Mouse (Mus musculus): ENCODE results near the gene Nudt22. TPM values are rescaled to one million over a fixed set of nuclear protein-coding genes. Genes with fewer than 3 reads are reported as not detected.

Nudt22 gene
- polyA plus RNA-seq (2014; fragmentation: Nextera tagmentation; extraction: Ambion mirVana), result 18.3 and 22.3 TPM in 2 replicates

DNA sequence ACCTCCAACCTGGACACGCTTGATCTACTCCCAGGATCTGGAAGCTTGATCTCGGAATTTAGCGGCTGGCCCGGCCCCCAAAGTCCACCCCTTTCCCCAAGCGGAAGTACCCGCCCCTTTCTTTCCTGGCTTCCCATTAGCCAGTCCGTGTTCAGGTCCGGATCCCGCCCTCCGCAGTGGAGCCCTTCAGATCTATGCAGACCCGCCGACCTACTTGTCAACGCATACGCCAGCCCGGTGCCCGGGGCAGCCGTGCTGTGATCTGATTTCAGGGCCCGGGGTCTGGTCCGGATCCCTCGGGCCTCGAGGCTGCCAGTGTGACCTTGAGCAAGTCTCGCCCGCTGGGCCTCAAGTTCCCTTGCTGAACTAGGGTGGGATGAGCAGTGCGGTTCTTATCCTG, at the start of gene Nudt22, which contains the start of gene Trpt1:
Nudt22 (minus strand) TSS at position 112 of the 400 bp plus-strand sequence.
Trpt1 (plus strand) TSS at position 126 of the 400 bp plus-strand sequence.
- peaks cover 20% of the 10 kb centered on the region for H3K4me1 ChIP-seq (ENCODE audit: control insufficient read depth, insufficient read depth, low read length)
- H3K27ac ChIP-seq (replicated peaks; ENCODE audit: low read depth, low read length), result peak within 1 kb of the TSS; percentile 33; the same call in 1 of the 2 replicates

DNA sequence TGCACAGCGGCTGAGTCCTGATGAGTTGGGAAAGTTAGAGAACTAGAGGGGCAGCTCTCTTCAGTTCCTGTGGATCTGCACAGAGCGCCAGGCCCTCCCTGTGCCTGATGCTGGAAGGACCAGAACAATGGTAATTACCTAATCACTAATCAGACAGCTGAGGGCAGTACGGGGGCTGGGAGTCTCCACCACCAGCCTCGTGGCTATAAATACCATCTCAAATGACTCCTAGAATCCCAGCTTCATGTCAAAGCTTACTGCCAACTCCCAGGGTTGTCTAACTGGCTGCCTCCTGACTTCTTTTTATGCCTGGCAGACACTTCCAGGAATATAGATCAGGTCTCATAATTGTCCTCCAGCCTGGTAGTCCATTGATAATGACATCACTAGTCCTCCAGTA, 48.8 kb upstream of the Nudt22 start:
- Histone ChIP-seq H3K4me2 (ENCODE audit: low read depth, severe bottlenecking) (no peak overlapping the region), H3K36me3 (ENCODE audit: control insufficient read depth, insufficient read depth, low read length) (no peaks in the 10 kb centered on the region), H3K9me3 (ENCODE audit: control insufficient read depth, low read length) (no peaks in the 10 kb centered on the region), H3K27me3 (ENCODE audit: control insufficient read depth, insufficient read depth, low read length) (no peaks in the 10 kb centered on the region), H3K4me1 (ENCODE audit: control insufficient read depth, insufficient read depth, low read length) (0 out of 2 replicates have a peak, but pooled peaks cover 2% of the 10 kb centered on the region), H3K9ac (ENCODE audit: low read length) (no peak overlapping the region), H3K27ac (replicated peaks; ENCODE audit: low read depth, low read length) (no peak overlapping the region), H3K4me3 (ENCODE audit: low read depth, low read length) (no peak overlapping the region)
- WGBS, result 46% methylated on average over 4 of the region's 4 CpGs
- DNase-seq (ENCODE audit: low spot score) (no peak), ATAC-seq (ENCODE audit: insufficient number of reproducible peaks, low FRiP score, low TSS enrichment, low read depth) (no peak)

More for the DNA sequence above, at the start of gene Nudt22, which contains the start of gene Trpt1:
- Histone ChIP-seq H3K9ac (ENCODE audit: low read length) (peak within 1 kb of the TSS; percentile 72), H3K4me3 (ENCODE audit: low read depth, low read length) (peak within 1 kb of the TSS; percentile 52), H3K36me3 (ENCODE audit: control insufficient read depth, insufficient read depth, low read length) (peaks cover 10% of the 10 kb centered on the region), H3K4me2 (ENCODE audit: low read depth, severe bottlenecking) (peak within 1 kb of the TSS; percentile 82), H3K9me3 (ENCODE audit: control insufficient read depth, low read length) (no peaks in the 10 kb centered on the region), H3K27me3 (ENCODE audit: control insufficient read depth, insufficient read depth, low read length) (no peaks in the 10 kb centered on the region)
- WGBS, result under 1% methylated on average over 24 of the region's 24 CpGs
- ATAC-seq (ENCODE audit: insufficient number of reproducible peaks, low FRiP score, low TSS enrichment, low read depth) (peak; percentile 61; the same call in 1 of the 2 replicates), DNase-seq (ENCODE audit: low spot score) (peak; percentile 90)

DNA sequence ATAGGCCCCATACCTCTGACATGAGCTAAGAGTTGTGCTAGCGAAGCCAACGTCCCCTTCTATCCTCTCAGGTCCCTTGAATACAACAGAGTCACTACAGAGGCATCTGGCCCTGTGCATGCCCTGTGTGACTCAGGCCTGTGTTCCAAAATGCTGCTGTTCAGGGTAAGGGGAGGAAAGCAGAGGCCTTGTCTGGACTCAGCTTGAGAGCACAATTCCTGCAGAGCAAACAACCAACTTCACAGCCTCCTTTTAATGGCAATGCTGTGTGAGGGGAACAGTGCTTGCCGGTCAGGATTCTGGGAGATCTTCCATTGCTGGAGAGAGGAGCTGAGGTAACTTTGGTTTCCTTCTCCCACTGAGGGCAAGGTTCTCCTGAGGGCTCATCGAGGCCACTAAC, 48.4 kb upstream of the Nudt22 start:
- Histone ChIP-seq H3K27me3 (ENCODE audit: control insufficient read depth, insufficient read depth, low read length) (no peaks in the 10 kb centered on the region), H3K4me3 (ENCODE audit: low read depth, low read length) (no peak overlapping the region), H3K9ac (ENCODE audit: low read length) (no peak overlapping the region), H3K4me2 (ENCODE audit: low read depth, severe bottlenecking) (no peak overlapping the region), H3K36me3 (ENCODE audit: control insufficient read depth, insufficient read depth, low read length) (no peaks in the 10 kb centered on the region), H3K27ac (replicated peaks; ENCODE audit: low read depth, low read length) (no peak overlapping the region), H3K4me1 (ENCODE audit: control insufficient read depth, insufficient read depth, low read length) (0 out of 2 replicates have a peak, but pooled peaks cover 2% of the 10 kb centered on the region), H3K9me3 (ENCODE audit: control insufficient read depth, low read length) (no peaks in the 10 kb centered on the region)
- ATAC-seq (ENCODE audit: insufficient number of reproducible peaks, low FRiP score, low TSS enrichment, low read depth) (no peak), DNase-seq (ENCODE audit: low spot score) (no peak)
- WGBS, result 61% methylated on average over 4 of the region's 4 CpGs

DNA sequence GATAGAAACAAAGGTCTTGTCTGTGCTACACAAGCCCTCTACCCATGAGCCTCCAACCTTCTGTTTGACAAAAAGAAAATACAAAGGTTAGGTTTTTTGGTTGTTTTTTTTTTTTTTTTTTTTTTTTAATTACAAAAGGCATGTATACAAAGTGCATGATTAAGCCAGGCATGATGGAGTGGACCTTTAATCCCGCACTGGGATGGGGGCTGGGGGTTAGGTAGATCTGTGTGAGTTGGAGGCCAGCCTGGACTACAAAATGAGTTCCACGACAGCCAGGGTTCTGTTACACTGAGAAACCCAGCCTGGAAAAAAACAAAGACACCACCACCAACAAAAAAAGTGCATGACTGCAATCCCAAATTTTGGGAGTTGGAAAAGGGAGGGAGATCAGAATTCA, 45.3 kb upstream of the Nudt22 start:
- DNase-seq (ENCODE audit: low spot score) (no peak), ATAC-seq (ENCODE audit: insufficient number of reproducible peaks, low FRiP score, low TSS enrichment, low read depth) (no peak)
- H3K36me3 ChIP-seq (ENCODE audit: control insufficient read depth, insufficient read depth, low read length), result no peaks in the 10 kb centered on the region; the same call in 1 of the 2 replicates
- 91% methylated on average over 2 of the region's 2 CpGs for WGBS
- H3K27me3 ChIP-seq (ENCODE audit: control insufficient read depth, insufficient read depth, low read length), result no peaks in the 10 kb centered on the region
- H3K27ac ChIP-seq (replicated peaks; ENCODE audit: low read depth, low read length), result no peak overlapping the region
- H3K4me3 ChIP-seq (ENCODE audit: low read depth, low read length), result no peak overlapping the region
- H3K9ac ChIP-seq (ENCODE audit: low read length), result no peak overlapping the region
- H3K9me3 ChIP-seq (ENCODE audit: control insufficient read depth, low read length), result no peaks in the 10 kb centered on the region
- H3K4me1 ChIP-seq (ENCODE audit: control insufficient read depth, insufficient read depth, low read length), result peaks cover 7% of the 10 kb centered on the region
- no peak overlapping the region for H3K4me2 ChIP-seq (ENCODE audit: low read depth, severe bottlenecking)

DNA sequence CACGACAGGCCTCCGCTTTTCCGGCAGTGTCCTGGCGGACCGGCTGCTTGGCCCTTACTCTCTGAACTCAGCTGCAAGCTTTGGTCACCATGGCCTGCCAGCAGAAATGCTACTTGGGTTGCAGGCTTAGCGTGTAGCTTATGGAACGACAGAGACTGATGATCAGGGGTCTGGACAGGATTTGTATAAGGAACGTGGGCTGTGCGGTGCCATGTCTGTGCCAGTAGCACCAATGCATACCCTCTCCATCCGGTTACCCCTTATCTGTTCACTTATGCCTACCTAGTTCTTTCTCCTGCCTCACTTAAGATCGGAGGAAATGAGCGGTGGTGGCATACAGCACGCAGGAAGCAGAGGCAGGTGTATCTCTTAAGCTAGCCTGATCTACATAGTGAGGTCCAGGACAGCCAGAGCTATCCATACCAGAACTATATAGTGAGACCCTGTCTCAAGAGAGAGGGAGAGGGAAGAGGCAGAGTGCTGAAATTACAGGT, 44.8 kb upstream of the Nudt22 start:
- ATAC-seq (ENCODE audit: insufficient number of reproducible peaks, low FRiP score, low TSS enrichment, low read depth) (no peak), DNase-seq (ENCODE audit: low spot score) (no peak)
- Histone ChIP-seq H3K9me3 (ENCODE audit: control insufficient read depth, low read length) (no peaks in the 10 kb centered on the region), H3K27me3 (ENCODE audit: control insufficient read depth, insufficient read depth, low read length) (no peaks in the 10 kb centered on the region), H3K27ac (replicated peaks; ENCODE audit: low read depth, low read length) (peak overlapping the region; percentile 56), H3K36me3 (ENCODE audit: control insufficient read depth, insufficient read depth, low read length) (peaks cover under 1% of the 10 kb centered on the region; the same call in 1 of the 2 replicates), H3K9ac (ENCODE audit: low read length) (peak overlapping the region; percentile 70), H3K4me3 (ENCODE audit: low read depth, low read length) (peak overlapping the region; percentile 36), H3K4me1 (ENCODE audit: control insufficient read depth, insufficient read depth, low read length) (peaks cover 7% of the 10 kb centered on the region), H3K4me2 (ENCODE audit: low read depth, severe bottlenecking) (peak overlapping the region; percentile 47)
- 25% methylated on average over 13 of the region's 13 CpGs for WGBS

DNA sequence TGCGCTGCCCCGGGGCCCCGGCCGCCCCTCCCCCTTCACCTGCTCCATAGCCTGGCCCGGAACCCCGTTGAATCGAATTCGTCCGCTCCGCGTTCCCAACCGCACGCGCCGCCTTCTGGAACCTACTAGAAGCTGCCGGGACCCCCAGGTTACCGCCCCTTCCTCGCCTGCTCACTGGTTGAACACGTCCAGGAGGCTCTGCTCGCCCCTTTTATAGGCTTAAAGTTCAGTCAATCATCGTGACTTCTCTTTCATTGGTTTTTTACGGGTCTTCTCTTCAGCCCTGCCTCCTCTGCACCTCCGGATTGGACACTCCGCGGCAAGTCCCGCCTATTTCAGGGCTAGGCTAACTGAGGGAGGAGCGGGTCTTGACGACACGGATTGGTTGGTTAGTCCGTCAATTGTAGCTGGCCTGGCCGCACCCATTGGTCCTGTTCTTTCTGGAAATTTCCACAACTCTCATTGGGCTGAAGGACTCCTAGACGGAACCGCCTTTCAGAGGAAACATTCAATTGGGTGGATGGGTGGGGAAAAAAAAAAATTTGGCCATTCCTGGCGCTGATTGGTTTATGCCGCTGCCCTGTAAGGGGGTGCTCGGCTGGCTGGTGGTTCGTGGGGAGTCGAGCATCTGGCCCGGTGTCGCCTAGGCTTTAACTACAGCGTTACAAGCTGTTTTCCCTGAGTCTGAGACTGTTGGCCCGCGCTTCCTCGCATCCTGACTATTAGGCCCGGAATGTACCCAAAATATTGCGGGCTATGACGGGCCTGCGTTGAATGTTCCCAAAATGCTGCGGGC, 44.1 kb upstream of the Nudt22 start, which contains the start of gene Stip1:
Stip1 (minus strand) TSS at position 127 of the 796 bp plus-strand sequence.
- peak within 1 kb of the TSS; percentile 98 for H3K4me3 ChIP-seq (ENCODE audit: low read depth, low read length)
- no peaks in the 10 kb centered on the region for H3K9me3 ChIP-seq (ENCODE audit: control insufficient read depth, low read length)
- peak within 1 kb of the TSS; percentile 84 for H3K4me2 ChIP-seq (ENCODE audit: low read depth, severe bottlenecking)
- peaks cover 5% of the 10 kb centered on the region; the same call in 1 of the 2 replicates for H3K36me3 ChIP-seq (ENCODE audit: control insufficient read depth, insufficient read depth, low read length)
- peak; percentile 99 for ATAC-seq (ENCODE audit: insufficient number of reproducible peaks, low FRiP score, low TSS enrichment, low read depth)
- DNase-seq (ENCODE audit: low spot score), result peak; percentile 98
- WGBS, result under 1% methylated on average over 49 of the region's 49 CpGs
- H3K4me1 ChIP-seq (ENCODE audit: control insufficient read depth, insufficient read depth, low read length), result peaks cover 7% of the 10 kb centered on the region
- H3K27me3 ChIP-seq (ENCODE audit: control insufficient read depth, insufficient read depth, low read length), result no peaks in the 10 kb centered on the region
- H3K9ac ChIP-seq (ENCODE audit: low read length), result peak within 1 kb of the TSS; percentile 97
- H3K27ac ChIP-seq (replicated peaks; ENCODE audit: low read depth, low read length), result peak within 1 kb of the TSS; percentile 90

DNA sequence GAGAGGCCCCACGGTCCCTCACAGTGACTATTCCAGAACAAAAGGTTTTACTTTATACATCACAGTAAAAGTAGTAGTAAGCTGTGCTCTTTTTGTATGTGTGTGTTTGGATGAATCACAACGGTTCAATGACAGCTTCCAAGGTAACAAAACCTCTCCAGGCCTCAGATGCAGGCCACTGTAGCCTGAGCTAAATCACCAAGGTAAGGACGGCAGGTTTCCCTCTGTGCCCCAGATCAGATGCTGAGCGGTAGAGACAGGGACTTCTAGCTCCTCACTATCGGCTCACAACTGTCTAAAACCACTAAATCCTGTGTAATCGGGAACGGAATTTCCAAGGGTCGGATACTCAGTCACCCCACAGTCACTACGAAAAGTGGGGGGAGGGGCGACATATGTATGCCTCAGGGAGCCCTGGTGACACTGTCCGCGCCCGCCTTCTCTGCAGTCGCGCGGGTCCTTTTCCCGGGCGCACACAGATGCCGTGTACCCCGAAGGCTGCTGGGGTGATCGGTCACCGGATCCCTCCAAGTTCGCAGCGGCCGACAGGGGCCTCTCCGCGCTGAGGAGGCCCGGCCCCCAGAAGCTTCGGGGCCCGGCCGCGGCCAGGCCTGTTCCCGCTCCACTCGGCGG, 43.3 kb upstream of the Nudt22 start:
- DNase-seq (ENCODE audit: low spot score) (peak; percentile 75), ATAC-seq (ENCODE audit: insufficient number of reproducible peaks, low FRiP score, low TSS enrichment, low read depth) (no peak; the same call in 1 of the 2 replicates)
- H3K27me3 ChIP-seq (ENCODE audit: control insufficient read depth, insufficient read depth, low read length), result no peaks in the 10 kb centered on the region
- peak overlapping the region; percentile 90 for H3K27ac ChIP-seq (replicated peaks; ENCODE audit: low read depth, low read length)
- peak overlapping the region; percentile 84 for H3K4me2 ChIP-seq (ENCODE audit: low read depth, severe bottlenecking)
- WGBS, result 2% methylated on average over 35 of the region's 35 CpGs
- peaks cover 8% of the 10 kb centered on the region; the same call in 1 of the 2 replicates for H3K36me3 ChIP-seq (ENCODE audit: control insufficient read depth, insufficient read depth, low read length)
- H3K4me3 ChIP-seq (ENCODE audit: low read depth, low read length), result peak overlapping the region; percentile 98
- H3K9ac ChIP-seq (ENCODE audit: low read length), result peak overlapping the region; percentile 97
- H3K4me1 ChIP-seq (ENCODE audit: control insufficient read depth, insufficient read depth, low read length), result peaks cover 7% of the 10 kb centered on the region
- H3K9me3 ChIP-seq (ENCODE audit: control insufficient read depth, low read length), result no peaks in the 10 kb centered on the region

DNA sequence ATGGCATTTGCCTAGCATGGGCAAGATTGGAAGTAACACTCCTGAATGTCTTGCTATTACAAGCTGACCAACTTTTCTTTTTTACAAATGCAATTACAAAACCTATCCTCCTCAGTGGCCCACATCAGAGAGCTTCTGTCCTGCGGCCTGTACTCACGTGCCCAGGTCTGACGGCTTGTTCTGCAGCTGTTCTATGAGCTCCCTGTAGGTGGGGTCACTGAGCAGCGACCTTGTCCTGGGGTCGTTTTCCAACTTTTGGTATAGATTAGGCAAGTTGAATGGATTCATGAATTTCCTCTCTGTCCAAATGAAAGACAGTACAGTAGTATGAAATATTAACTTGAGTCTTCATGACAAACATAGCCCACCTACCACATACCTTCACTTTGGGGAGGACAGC, 38.1 kb upstream of the Nudt22 start:
- Histone ChIP-seq H3K9me3 (ENCODE audit: control insufficient read depth, low read length) (no peaks in the 10 kb centered on the region), H3K27me3 (ENCODE audit: control insufficient read depth, insufficient read depth, low read length) (no peaks in the 10 kb centered on the region), H3K36me3 (ENCODE audit: control insufficient read depth, insufficient read depth, low read length) (peaks cover 47% of the 10 kb centered on the region), H3K4me3 (ENCODE audit: low read depth, low read length) (no peak overlapping the region), H3K9ac (ENCODE audit: low read length) (no peak overlapping the region), H3K4me2 (ENCODE audit: low read depth, severe bottlenecking) (no peak overlapping the region), H3K27ac (replicated peaks; ENCODE audit: low read depth, low read length) (no peak overlapping the region), H3K4me1 (ENCODE audit: control insufficient read depth, insufficient read depth, low read length) (peaks cover 5% of the 10 kb centered on the region)
- DNase-seq (ENCODE audit: low spot score) (no peak), ATAC-seq (ENCODE audit: insufficient number of reproducible peaks, low FRiP score, low TSS enrichment, low read depth) (no peak)
- 93% methylated on average over 5 of the region's 5 CpGs for WGBS
